Mouse (Mus musculus): Measurements from ENCODE around the gene Scrn2. TPM values are rescaled to one million over a fixed set of nuclear protein-coding genes. Genes with fewer than 3 reads are reported as not detected.

Scrn2 gene
- total RNA-seq, 2 experiments from 2014 or later: 4.2 to 21.1 TPM

GRCm38 (mm10) chr11:97049492-97050085, 19.9 kb downstream of the Scrn2 start:
- no peak for ATAC-seq (replicated peaks; ENCODE audit: poor library complexity)

- ATAC-seq (replicated peaks; ENCODE audit: poor library complexity): peak; percentile 86
These were observed 20.6 kb downstream of the Scrn2 start, which contains the start of gene Osbpl7 for GRCm38 (mm10) chr11:97050216-97050943. Osbpl7 (plus strand) TSS chr11:97050628.

- ATAC-seq (replicated peaks; ENCODE audit: poor library complexity): 0 out of 2 replicates have a peak, but pooled peaks have one; percentile 18
These were observed 21.3 kb downstream of the Scrn2 start for GRCm38 (mm10) chr11:97050944-97051586.

GRCm38 (mm10) chr11:97052219-97052646, 22.5 kb downstream of the Scrn2 start:
- ATAC-seq (replicated peaks; ENCODE audit: poor library complexity): peak; percentile 57

- no peak for ATAC-seq (replicated peaks; ENCODE audit: poor library complexity)
These were observed 33.7 kb downstream of the Scrn2 start for GRCm38 (mm10) chr11:97063274-97063920.

GRCm38 (mm10) chr11:97063921-97064295, 34.2 kb downstream of the Scrn2 start:
- no peak for ATAC-seq (replicated peaks; ENCODE audit: poor library complexity)

- no peak for ATAC-seq (replicated peaks; ENCODE audit: poor library complexity)
These were observed 36.0 kb downstream of the Scrn2 start for GRCm38 (mm10) chr11:97065538-97066295.

GRCm38 (mm10) chr11:97066656-97067360, 37.1 kb downstream of the Scrn2 start:
- no peak for ATAC-seq (replicated peaks; ENCODE audit: poor library complexity)

- no peak for ATAC-seq (replicated peaks; ENCODE audit: poor library complexity)
These were observed 39.6 kb downstream of the Scrn2 start for GRCm38 (mm10) chr11:97069333-97069732.

GRCm38 (mm10) chr11:97069770-97070169, 40.0 kb downstream of the Scrn2 start:
- ATAC-seq (replicated peaks; ENCODE audit: poor library complexity): no peak

GRCm38 (mm10) chr11:97071129-97071528, 41.4 kb downstream of the Scrn2 start:
- no peak for ATAC-seq (replicated peaks; ENCODE audit: poor library complexity)

GRCm38 (mm10) chr11:97072533-97072932, 42.8 kb downstream of the Scrn2 start:
- peak; percentile 72 for ATAC-seq (replicated peaks; ENCODE audit: poor library complexity)

GRCm38 (mm10) chr11:97074235-97074634, 44.5 kb downstream of the Scrn2 start:
- ATAC-seq (replicated peaks; ENCODE audit: poor library complexity): no peak

- peak; percentile 64 for ATAC-seq (replicated peaks; ENCODE audit: poor library complexity)
These were observed 49.0 kb downstream of the Scrn2 start for GRCm38 (mm10) chr11:97078751-97079150.

GRCm38 (mm10) chr11:97080291-97080690, 50.6 kb downstream of the Scrn2 start:
- no peak for ATAC-seq (replicated peaks; ENCODE audit: poor library complexity)

- peak; percentile 87 for ATAC-seq (replicated peaks; ENCODE audit: poor library complexity)
These were observed 53.2 kb downstream of the Scrn2 start for GRCm38 (mm10) chr11:97082977-97083376.

All from megakaryocyte progenitor cell, adult 5-6 weeks (primary cell).